Comparison of ENCODE assay signal across 7 mouse cellular contexts in genomic region chr15:79825146-79825825, GRCm38 (mm10). TPM values are rescaled to one million over a fixed set of nuclear protein-coding genes. Genes with fewer than 3 reads are reported as not detected.
DNase-seq lines count a peak whose midpoint lies in the region; ATAC-seq lines count a peak whose summit lies in the region.

No protein-coding gene starts in this region.

- no peak overlapping the region for H3K9ac ChIP-seq in liver, embryonic 12.5 days
- 0 out of 2 replicates have a peak overlapping the region, but pooled peaks have one; percentile 6 for H3K9ac ChIP-seq in midbrain, embryonic 14.5 days (replicated peaks; ENCODE audit: low read length)

- DNase-seq in liver (peak; percentile 49), MN1 (ENCODE audit: low spot score) (peak; percentile 78)
- DNase-seq in cerebellum, postnatal 25 days = peak; percentile 55
- peak; percentile 67 for DNase-seq in midbrain, embryonic 14.5 days
- no peak for DNase-seq in adrenal gland, adult 2 months
- no peak for DNase-seq in right cerebral cortex, postnatal 36 days (ENCODE audit: low spot score in 2 of 2)

- peaks cover 38% of the 10 kb centered on the region for H3K36me3 ChIP-seq in liver, embryonic 12.5 days
- peaks cover 50% of the 10 kb centered on the region for H3K36me3 ChIP-seq in midbrain, embryonic 14.5 days (ENCODE audit: control insufficient read depth, insufficient read depth, low read length)

- 55% methylated on average over 14 of the region's 14 CpGs for WGBS in liver, embryonic 12.5 days (ENCODE audit: insufficient replicate concordance)
- 59% methylated on average over 14 of the region's 14 CpGs for WGBS in midbrain, embryonic 14.5 days

- no peak overlapping the region for H3K4me2 ChIP-seq in liver, embryonic 12.5 days
- no peak overlapping the region for H3K4me2 ChIP-seq in midbrain, embryonic 14.5 days (ENCODE audit: low read length)

- no peak overlapping the region for H3K27ac ChIP-seq in liver, embryonic 12.5 days
- peak overlapping the region; percentile 37; the same call in 1 of the 2 replicates for H3K27ac ChIP-seq in midbrain, embryonic 14.5 days (replicated peaks; ENCODE audit: low read depth, low read length)

- peaks cover 34% of the 10 kb centered on the region for H3K4me1 ChIP-seq in liver, embryonic 12.5 days
- peaks cover 49% of the 10 kb centered on the region for H3K4me1 ChIP-seq in midbrain, embryonic 14.5 days (ENCODE audit: control insufficient read depth, insufficient read depth, low read length)

- ATAC-seq in liver, embryonic 12.5 days = no peak
- no peak for ATAC-seq in midbrain, embryonic 14.5 days (ENCODE audit: low FRiP score, low TSS enrichment)

- no peaks in the 10 kb centered on the region; the same call in none of the 2 replicates for H3K27me3 ChIP-seq in liver, embryonic 12.5 days (replicated peaks)
- H3K27me3 ChIP-seq in midbrain, embryonic 14.5 days (ENCODE audit: control insufficient read depth, insufficient read depth, low read length) = no peaks in the 10 kb centered on the region

- H3K4me3 ChIP-seq in liver, embryonic 12.5 days = no peak overlapping the region
- no peak overlapping the region for H3K4me3 ChIP-seq in midbrain, embryonic 14.5 days (replicated peaks; ENCODE audit: low read depth, low read length)

- H3K9me3 ChIP-seq in liver, embryonic 12.5 days (replicated peaks) = no peaks in the 10 kb centered on the region
- no peaks in the 10 kb centered on the region for H3K9me3 ChIP-seq in midbrain, embryonic 14.5 days (ENCODE audit: control insufficient read depth, low read length)

RNA-seq across cellular contexts. Expression of gene Npcd, which starts 8.8 kb away (rescaled TPM):
- polyA plus RNA-seq in liver, embryonic 12.5 days (2016; fragmentation: Nextera tagmentation; extraction: Ambion mirVana) = not detected in 2 replicates
- polyA plus RNA-seq in midbrain, embryonic 14.5 days (2014; fragmentation: Nextera tagmentation; extraction: Ambion mirVana) = 0.26 TPM in 1 of 2 replicates, not detected in the other
- total RNA-seq in adrenal gland, adult 2 months (2021) = 1 to 10 TPM; 1.2 to 2.0 TPM
- 13.4 and 14.6 TPM in 2 replicates for polyA plus RNA-seq in adrenal gland, adult 2 months (2012; rRNA removed)

RNA-seq across cellular contexts. Expression of gene Cbx6, which starts 9.2 kb away (rescaled TPM):
- 11.2 and 11.7 TPM in 2 replicates for polyA plus RNA-seq in liver, embryonic 12.5 days (2016; fragmentation: Nextera tagmentation; extraction: Ambion mirVana)
- polyA plus RNA-seq in midbrain, embryonic 14.5 days (2014; fragmentation: Nextera tagmentation; extraction: Ambion mirVana) = 46.7 and 52.1 TPM in 2 replicates
- total RNA-seq in adrenal gland, adult 2 months (2021) = 10 to 100 TPM; 46.2 to 67.3 TPM
- polyA plus RNA-seq in adrenal gland, adult 2 months (2012; rRNA removed) = 105 and 106 TPM in 2 replicates

RNA-seq across cellular contexts. Expression of gene Nptxr, which starts 20.7 kb away (rescaled TPM):
- 0.24 and 0.31 TPM in 2 replicates for polyA plus RNA-seq in liver, embryonic 12.5 days (2016; fragmentation: Nextera tagmentation; extraction: Ambion mirVana)
- polyA plus RNA-seq in midbrain, embryonic 14.5 days (2014; fragmentation: Nextera tagmentation; extraction: Ambion mirVana) = 17.8 and 42.5 TPM in 2 replicates
- total RNA-seq in adrenal gland, adult 2 months (2021) = 1 to 10 TPM; 4.4 to 7.9 TPM
- polyA plus RNA-seq in adrenal gland, adult 2 months (2012; rRNA removed) = 5.5 and 6.3 TPM in 2 replicates

RNA-seq across cellular contexts. Expression of gene Dnal4, which starts 47.6 kb away (rescaled TPM):
- polyA plus RNA-seq in liver, embryonic 12.5 days (2016; fragmentation: Nextera tagmentation; extraction: Ambion mirVana) = 13.5 and 14.0 TPM in 2 replicates
- polyA plus RNA-seq in midbrain, embryonic 14.5 days (2014; fragmentation: Nextera tagmentation; extraction: Ambion mirVana) = 77.8 and 83.8 TPM in 2 replicates
- total RNA-seq in adrenal gland, adult 2 months (2021) = 10 to 100 TPM; 13.9 to 24.8 TPM
- 39.9 and 43.0 TPM in 2 replicates for polyA plus RNA-seq in adrenal gland, adult 2 months (2012; rRNA removed)

Comparison
In these comparisons a context has a peak if more than half of its experiments do, and no peak if none do; other contexts are left out.
1. DNase-seq: peak in liver (single experiment), MN1 (single experiment), cerebellum, postnatal 25 days (2 of 2) and midbrain, embryonic 14.5 days (single experiment); none in adrenal gland, adult 2 months (single experiment) and right cerebral cortex, postnatal 36 days (0 of 2).
2. RNA of gene Npcd, which starts 8.8 kb away (polyA plus RNA-seq): 13.4 to 14.6 TPM in adrenal gland, adult 2 months; not detected in liver, embryonic 12.5 days and 0.26 TPM in midbrain, embryonic 14.5 days; every median in the first group is over 10 times any median in the second.